Mouse (Mus musculus): ENCODE data around the gene Fut2. TPM values are rescaled to one million over a fixed set of nuclear protein-coding genes. Genes with fewer than 3 reads are reported as not detected.

Fut2 gene
- total and polyA plus RNA-seq, 2 experiments from 2014 or later: 0.13 TPM; not detected in 1

DNA sequence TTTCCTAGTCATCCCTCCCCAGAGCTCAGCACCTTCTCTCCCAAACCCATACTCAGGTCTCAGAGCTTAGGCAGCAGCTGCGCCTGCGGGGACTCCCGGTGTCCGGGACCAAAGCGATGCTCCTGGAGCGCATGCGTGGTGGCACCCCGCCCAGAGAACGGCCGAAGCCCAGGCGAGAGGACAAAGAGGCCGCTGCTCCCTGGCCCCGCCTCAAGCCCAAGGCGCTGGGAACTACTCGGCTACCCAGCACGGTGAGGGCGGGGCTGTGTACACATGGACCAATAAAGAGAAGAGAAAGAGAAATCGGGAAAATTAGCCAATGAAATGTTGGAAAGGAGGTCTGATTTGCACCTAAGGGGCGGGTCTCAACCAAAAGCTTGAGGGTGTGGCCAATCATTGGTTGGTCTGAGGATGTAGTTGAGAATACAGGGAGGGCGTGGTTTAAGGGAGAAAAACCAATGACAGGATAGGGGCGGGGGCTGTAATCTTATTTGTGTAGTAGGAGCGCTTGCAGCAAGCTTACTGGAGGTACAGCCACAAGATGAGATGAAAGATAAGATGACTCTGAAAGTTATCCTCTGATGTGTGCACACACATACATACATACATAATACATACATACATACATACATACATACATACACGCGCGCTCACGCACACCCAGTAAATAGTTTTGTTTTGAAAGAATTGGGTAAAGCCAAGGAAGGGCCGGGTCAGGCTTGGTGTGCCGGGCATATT, 22.6 kb downstream of the Fut2 start:
- H3K27ac ChIP-seq (ENCODE audit: low read depth, low read length): peak overlapping the region; percentile 87
- peak overlapping the region; percentile 72 for H3K4me2 ChIP-seq (ENCODE audit: low read depth)
- no peak for TF ChIP-seq CTCF (IDR thresholded peaks at IDR 0.05; ENCODE audit: low read depth)
- peak overlapping the region; percentile 59 for H3K9ac ChIP-seq
- 1% methylated on average over 28 of the region's 28 CpGs for WGBS
- H3K9me3 ChIP-seq (ENCODE audit: low read length): no peaks in the 10 kb centered on the region
- no peaks in the 10 kb centered on the region for H3K36me3 ChIP-seq (ENCODE audit: insufficient read depth)
- H3K27me3 ChIP-seq (ENCODE audit: insufficient read depth, low read length): no peaks in the 10 kb centered on the region
- ATAC-seq: peak; percentile 95
- peaks cover 15% of the 10 kb centered on the region; the same call in 1 of the 2 replicates for H3K4me1 ChIP-seq (ENCODE audit: insufficient read depth)
- H3K4me3 ChIP-seq (ENCODE audit: low read depth, low read length): peak overlapping the region; percentile 44
- peak; percentile 96 for DNase-seq

- no peak for DNase-seq
- TF ChIP-seq CTCF (IDR thresholded peaks at IDR 0.05; ENCODE audit: low read depth): no peak
These were observed 23.5 kb downstream of the Fut2 start for GRCm38 (mm10) chr7:45642503-45643255.

DNA sequence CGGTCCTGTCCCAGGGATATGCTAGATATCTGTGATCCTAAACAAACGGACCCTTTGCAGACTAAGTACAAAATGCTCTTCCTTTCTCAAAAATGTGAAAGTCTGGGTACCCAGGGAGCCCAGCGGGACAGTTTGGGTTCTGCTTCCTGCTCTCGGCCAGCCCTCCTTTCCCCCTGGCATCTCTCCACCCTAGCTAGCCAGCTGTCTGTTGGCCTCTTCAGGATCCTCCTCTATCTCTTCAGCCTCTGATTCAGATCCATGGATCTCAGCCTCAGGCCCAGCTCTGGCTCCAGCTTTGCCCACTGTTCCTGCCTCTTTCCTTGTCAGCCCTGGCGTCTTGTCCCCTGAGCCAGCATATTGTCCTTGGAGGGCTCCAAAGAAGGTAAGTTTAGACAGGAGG, 24.1 kb downstream of the Fut2 start:
- 83% methylated on average over 5 of the region's 5 CpGs for WGBS
- Histone ChIP-seq H3K9ac (no peak overlapping the region), H3K27ac (ENCODE audit: low read depth, low read length) (no peak overlapping the region), H3K4me3 (ENCODE audit: low read depth, low read length) (no peak overlapping the region), H3K36me3 (ENCODE audit: insufficient read depth) (no peaks in the 10 kb centered on the region), H3K4me2 (ENCODE audit: low read depth) (no peak overlapping the region), H3K9me3 (ENCODE audit: low read length) (no peaks in the 10 kb centered on the region), H3K27me3 (ENCODE audit: insufficient read depth, low read length) (no peaks in the 10 kb centered on the region), H3K4me1 (ENCODE audit: insufficient read depth) (peaks cover 15% of the 10 kb centered on the region; the same call in 1 of the 2 replicates)
- no peak for TF ChIP-seq CTCF (IDR thresholded peaks at IDR 0.05; ENCODE audit: low read depth)
- DNase-seq: no peak
- ATAC-seq: no peak

More at GRCm38 (mm10) chr7:45642503-45643255, 23.5 kb downstream of the Fut2 start:
- Histone ChIP-seq H3K4me3 (ENCODE audit: low read depth, low read length) (peak overlapping the region; percentile 44), H3K4me2 (ENCODE audit: low read depth) (peak overlapping the region; percentile 72), H3K9ac (peak overlapping the region; percentile 59), H3K4me1 (ENCODE audit: insufficient read depth) (peaks cover 15% of the 10 kb centered on the region; the same call in 1 of the 2 replicates), H3K27ac (ENCODE audit: low read depth, low read length) (peak overlapping the region; percentile 87), H3K27me3 (ENCODE audit: insufficient read depth, low read length) (no peaks in the 10 kb centered on the region), H3K9me3 (ENCODE audit: low read length) (no peaks in the 10 kb centered on the region), H3K36me3 (ENCODE audit: insufficient read depth) (no peaks in the 10 kb centered on the region)
- 31% methylated on average over 16 of the region's 16 CpGs for WGBS
- ATAC-seq: no peak

DNA sequence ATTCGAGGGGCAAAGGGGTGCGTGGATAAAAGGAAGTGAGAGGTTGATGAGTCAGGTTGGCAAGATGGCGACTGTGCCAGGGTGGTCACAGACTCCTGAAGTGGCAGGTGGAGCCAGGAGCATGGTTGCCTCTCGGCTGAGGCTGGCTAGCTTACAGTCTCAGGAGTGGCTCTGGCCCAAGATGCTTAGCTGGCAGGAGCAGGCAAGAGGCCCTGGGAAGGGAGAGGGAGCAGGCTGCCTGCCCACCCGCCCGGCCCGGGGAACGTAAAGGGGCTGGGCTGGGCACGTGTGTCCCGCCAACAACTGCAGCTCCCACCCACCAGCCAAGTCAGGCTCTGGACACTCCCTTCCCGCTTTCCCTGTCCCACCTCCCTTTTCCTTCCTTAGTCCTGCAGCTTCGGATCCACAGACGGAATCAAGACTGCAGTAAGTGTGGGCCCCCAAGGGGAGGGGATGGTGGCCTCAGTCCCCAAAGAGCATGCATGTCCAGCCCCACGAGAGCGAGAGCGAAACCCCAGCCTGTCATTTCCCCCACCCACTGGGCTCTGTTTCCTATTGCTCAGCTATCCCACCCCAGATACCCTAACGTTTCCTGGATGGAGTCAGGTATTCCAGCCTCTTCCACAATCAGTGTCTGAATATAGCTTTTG, 24.7 kb downstream of the Fut2 start:
- no peak overlapping the region for H3K9ac ChIP-seq
- WGBS: 53% methylated on average over 17 of the region's 17 CpGs
- H3K36me3 ChIP-seq (ENCODE audit: insufficient read depth): no peaks in the 10 kb centered on the region; the same call in 1 of the 2 replicates
- peaks cover 15% of the 10 kb centered on the region; the same call in 1 of the 2 replicates for H3K4me1 ChIP-seq (ENCODE audit: insufficient read depth)
- no peak overlapping the region for H3K4me2 ChIP-seq (ENCODE audit: low read depth)
- no peak for TF ChIP-seq CTCF (IDR thresholded peaks at IDR 0.05; ENCODE audit: low read depth)
- no peak overlapping the region for H3K27ac ChIP-seq (ENCODE audit: low read depth, low read length)
- no peak for ATAC-seq
- H3K9me3 ChIP-seq (ENCODE audit: low read length): no peaks in the 10 kb centered on the region
- no peak overlapping the region for H3K4me3 ChIP-seq (ENCODE audit: low read depth, low read length)
- no peak for DNase-seq
- H3K27me3 ChIP-seq (ENCODE audit: insufficient read depth, low read length): no peaks in the 10 kb centered on the region

DNA sequence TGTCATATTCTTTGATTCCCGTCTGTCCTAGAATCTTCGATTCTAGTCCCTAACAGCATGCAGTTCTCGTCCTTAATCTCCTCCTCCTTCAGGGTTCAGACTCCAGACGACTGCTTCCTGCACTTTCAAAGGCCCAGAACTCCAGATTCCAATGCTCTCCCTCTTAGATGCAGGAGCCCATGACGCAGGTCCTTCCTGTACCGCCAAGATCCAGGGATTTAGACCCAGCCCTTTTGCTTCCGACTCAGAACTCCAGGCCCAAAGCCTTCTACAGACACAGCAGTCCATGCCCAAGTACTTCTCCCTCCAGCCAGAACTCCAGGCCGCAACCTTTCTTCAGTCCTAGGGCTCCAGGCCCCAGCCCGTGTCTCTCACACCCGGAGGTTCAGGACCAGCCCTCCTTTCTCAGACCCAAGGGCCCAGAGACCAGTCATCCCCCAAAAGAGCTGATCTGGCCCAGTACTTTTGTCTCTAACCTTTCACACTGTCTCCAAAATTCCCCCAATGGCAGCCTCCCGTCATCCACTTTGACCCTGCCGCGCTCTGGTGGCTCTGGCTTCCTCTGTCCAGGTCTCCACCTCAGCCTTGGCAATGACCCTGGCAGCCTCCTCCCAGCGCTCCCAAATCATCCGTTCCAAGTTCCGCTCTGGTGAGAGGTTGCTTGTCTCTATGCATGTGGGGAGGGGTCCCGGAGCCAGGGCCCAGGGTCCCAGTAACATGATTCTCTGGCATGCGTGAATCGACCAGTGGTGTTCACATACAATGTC, 25.8 kb downstream of the Fut2 start:
- peaks cover 15% of the 10 kb centered on the region; the same call in 1 of the 2 replicates for H3K4me1 ChIP-seq (ENCODE audit: insufficient read depth)

GRCm38 (mm10) chr7:45639561-45640027, 26.6 kb downstream of the Fut2 start, which contains the start of gene Mamstr:
Mamstr (plus strand) TSS chr7:45639977.
- Histone ChIP-seq H3K27me3 (ENCODE audit: insufficient read depth, low read length) (no peaks in the 10 kb centered on the region), H3K27ac (ENCODE audit: low read depth, low read length) (no peak within 1 kb of the TSS; the same call in 1 of the 2 replicates), H3K4me3 (ENCODE audit: low read depth, low read length) (no peak within 1 kb of the TSS), H3K4me2 (ENCODE audit: low read depth) (no peak within 1 kb of the TSS), H3K9me3 (ENCODE audit: low read length) (no peaks in the 10 kb centered on the region), H3K4me1 (ENCODE audit: insufficient read depth) (peaks cover 13% of the 10 kb centered on the region; the same call in 1 of the 2 replicates), H3K9ac (no peak within 1 kb of the TSS), H3K36me3 (ENCODE audit: insufficient read depth) (peaks cover 10% of the 10 kb centered on the region; the same call in 1 of the 2 replicates)
- ATAC-seq: no peak
- no peak for TF ChIP-seq CTCF (IDR thresholded peaks at IDR 0.05; ENCODE audit: low read depth)
- WGBS: 29% methylated on average over 19 of the region's 19 CpGs
- no peak for DNase-seq

More for the DNA sequence above, 25.8 kb downstream of the Fut2 start:
- ATAC-seq: no peak
- H3K36me3 ChIP-seq (ENCODE audit: insufficient read depth): peaks cover 5% of the 10 kb centered on the region; the same call in 1 of the 2 replicates
- H3K4me3 ChIP-seq (ENCODE audit: low read depth, low read length): no peak overlapping the region
- 75% methylated on average over 19 of the region's 19 CpGs for WGBS
- H3K27ac ChIP-seq (ENCODE audit: low read depth, low read length): no peak overlapping the region
- no peak overlapping the region for H3K9ac ChIP-seq
- TF ChIP-seq CTCF (IDR thresholded peaks at IDR 0.05; ENCODE audit: low read depth): no peak
- no peak overlapping the region for H3K4me2 ChIP-seq (ENCODE audit: low read depth)
- no peaks in the 10 kb centered on the region for H3K9me3 ChIP-seq (ENCODE audit: low read length)
- H3K27me3 ChIP-seq (ENCODE audit: insufficient read depth, low read length): no peaks in the 10 kb centered on the region
- DNase-seq: no peak

All from forebrain, postnatal 0 days (tissue).